Mouse (Mus musculus) left cerebral cortex, postnatal 10 days (tissue): ENCODE results near the gene Alg2. TPM values are rescaled to one million over a fixed set of nuclear protein-coding genes. Genes with fewer than 3 reads are reported as not detected.
A peak's percentile ranks its signal among the peaks of the same experiment; 100 is the strongest.

Source experiments
- DNase-seq, 2 experiments: peaks; one replicate each; pipeline ENCODE4 v3.0.0; 2021 to 2022; ENCODE audit warnings: low spot score in 2 of 2, mixed read lengths in 1 of 2; ENCODE audit errors: extremely low spot score in 1 of 2
- intact Hi-C: fragments of 180-260 bp; cut with DNase I; formaldehyde crosslinking; loops from one replicate; pipeline ENCODE4 v1.15.1; 2025
- total RNA-seq, 2 experiments: library from RNA; stranded (reverse); gene quantifications; 2 replicates each; pipeline ENCODE4 v1.2.3; 2021

Gene Alg2
- total RNA-seq, 2 experiments from 2014 or later = 166 to 168 TPM

- DNase-seq = no peak
- intact Hi-C loops = loop anchor here (10.0 kb wide), 2 partner anchors 962 to 1262 kb away; no protein-coding TSS in a partner anchor
Observed at GRCm38 (mm10) chr4:47422946-47423345, 51.2 kb downstream of the Alg2 start.

DNA sequence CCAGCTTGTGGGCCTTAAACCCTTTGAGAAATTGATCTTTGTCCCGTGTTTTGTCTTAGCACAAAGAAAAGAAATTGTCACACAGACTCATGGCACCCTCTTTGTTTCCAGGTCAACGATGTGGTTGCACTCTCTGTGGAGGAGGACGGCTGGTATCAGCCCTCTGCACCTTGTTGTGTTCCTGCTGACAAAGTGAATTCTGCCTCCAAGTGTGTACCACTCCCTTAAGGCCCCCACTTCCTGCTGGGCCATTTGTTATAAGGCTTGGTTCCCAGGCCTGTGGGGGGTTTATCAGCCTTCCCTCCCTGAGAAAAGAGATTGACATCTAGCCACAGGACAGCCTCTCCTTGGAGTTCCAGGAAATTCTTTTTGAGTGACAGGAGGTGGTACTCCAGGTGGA is 51.9 kb downstream of the Alg2 start:
- no peak for DNase-seq
- intact Hi-C loops = loop anchor here (10.0 kb wide), 2 partner anchors 963 to 1263 kb away; no protein-coding TSS in a partner anchor

DNA sequence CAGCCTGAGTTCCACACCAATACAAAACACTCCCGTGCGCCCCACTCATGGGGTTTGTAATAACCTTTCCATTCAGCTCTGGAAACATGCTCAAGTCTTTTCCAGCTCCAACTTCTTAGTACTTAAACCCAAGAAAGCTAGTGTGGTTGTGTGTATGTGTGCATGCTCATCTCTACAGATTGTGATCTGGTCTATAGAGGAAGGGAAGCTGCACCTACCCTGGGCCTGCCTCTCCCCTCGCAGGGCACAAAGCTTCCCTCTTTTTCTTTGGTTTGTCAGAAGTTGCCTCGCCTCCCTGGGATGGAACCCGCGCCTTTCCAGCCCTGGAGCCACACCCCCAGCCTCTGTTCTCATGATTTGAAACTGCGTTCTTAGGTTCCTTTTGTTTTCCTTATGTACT is 53.9 kb downstream of the Alg2 start:
- intact Hi-C loops = loop anchor here (10.0 kb wide), 2 partner anchors 965 to 1265 kb away; no protein-coding TSS in a partner anchor
- DNase-seq = no peak

- peak in 1 of 2 experiments; percentile 48 for DNase-seq
- intact Hi-C loops = loop anchor here (10.0 kb wide), 1 partner anchor 1035 kb away; no protein-coding TSS in a partner anchor
Observed at GRCm38 (mm10) chr4:47419268-47419973, 54.7 kb downstream of the Alg2 start.

GRCm38 (mm10) chr4:47417871-47418270 is 56.3 kb downstream of the Alg2 start:
- no peak for DNase-seq
- intact Hi-C loops = loop anchor here (10.0 kb wide), 1 partner anchor 1037 kb away; no protein-coding TSS in a partner anchor

Other genes starting within 250 kb of the Alg2 start
- gene Tgfbr1, start 121.1 kb downstream of the Alg2 start, total RNA-seq = 10 to 100 TPM; 22.1 to 23.2 TPM
- gene Sec61b, start 325 bp upstream of the Alg2 start, total RNA-seq = 10 to 100 TPM; 60.1 to 66.0 TPM